Mouse (Mus musculus) heart, embryonic 11.5 days (tissue): ENCODE data around the gene Srpk3. TPM values are rescaled to one million over a fixed set of nuclear protein-coding genes. Genes with fewer than 3 reads are reported as not detected.
"Not testable (repeated sequence)": the region's sequence is repeated elsewhere in the genome, so short reads cannot be mapped to it uniquely, and the experiment has no call there.

Experiments used
- ATAC-seq: fragments of 200-750 bp; cut with Nextera tagmentation; replicated peaks from 2 replicates; pipeline ENCODE4 v1.8.0; 2017; ENCODE audit warnings: moderate library complexity; ENCODE audit not compliant: insufficient number of reproducible peaks, low FRiP score, low TSS enrichment
- H3K27ac ChIP-seq: fragments of 300-500 bp; sonication (generic); 2 replicates; pipeline ENCODE4 v1.5.1; 2014; ENCODE audit warnings: mild to moderate bottlenecking, low read depth, low read length
- H3K27me3 ChIP-seq: fragments of 300-500 bp; sonication (generic); 2 replicates; pipeline ENCODE4 v1.6.1; 2014; ENCODE audit warnings: mild to moderate bottlenecking, low read length, mixed read lengths; ENCODE audit not compliant: control insufficient read depth, insufficient read depth
- H3K36me3 ChIP-seq: fragments of 300-500 bp; sonication (generic); 2 replicates; pipeline ENCODE4 v1.6.1; 2014; ENCODE audit warnings: mild to moderate bottlenecking, low read length, moderate library complexity, mixed read lengths; ENCODE audit not compliant: control insufficient read depth, insufficient read depth
- H3K4me1 ChIP-seq: fragments of 300-500 bp; sonication (generic); 2 replicates; pipeline ENCODE4 v1.6.1; 2014; ENCODE audit warnings: low read length; ENCODE audit not compliant: control insufficient read depth, insufficient read depth
- H3K4me2 ChIP-seq: fragments of 300-500 bp; sonication (generic); 2 replicates; pipeline ENCODE4 v1.6.1; 2014; ENCODE audit warnings: mild to moderate bottlenecking, moderate library complexity
- H3K4me3 ChIP-seq: fragments of 300-500 bp; sonication (generic); 2 replicates; pipeline ENCODE4 v1.5.1; 2014; ENCODE audit warnings: low read depth, low read length
- H3K9ac ChIP-seq: fragments of 300-500 bp; sonication (generic); 2 replicates; pipeline ENCODE4 v1.6.1; 2014; ENCODE audit warnings: mild to moderate bottlenecking, low read depth, low read length, moderate library complexity
- H3K9me3 ChIP-seq: fragments of 300-500 bp; sonication (generic); replicated peaks from 2 replicates; pipeline ENCODE4 v1.6.1; 2016; ENCODE audit warnings: low read length; ENCODE audit not compliant: control insufficient read depth
- WGBS: fragments of 180-500 bp; shearing (Covaris S2); extraction: QIAGEN DNeasy Blood & Tissue Kit; methylation state at CpG from one replicate; pipeline ENCODE4 v1.1.7; 2014; ENCODE audit not compliant: insufficient replicate concordance; 5-methylcytosine and 5-hydroxymethylcytosine counted together
- polyA plus RNA-seq: library from polyadenylated mRNA; unstranded; fragments of >200 nt; fragmentation: Nextera tagmentation; extraction: Ambion mirVana; gene quantifications from 2 replicates; pipeline ENCODE4 v1.2.1, GENCODE M21; 2014

The Srpk3 gene
- polyA plus RNA-seq, result 52.6 and 57.9 TPM in 2 replicates

DNA sequence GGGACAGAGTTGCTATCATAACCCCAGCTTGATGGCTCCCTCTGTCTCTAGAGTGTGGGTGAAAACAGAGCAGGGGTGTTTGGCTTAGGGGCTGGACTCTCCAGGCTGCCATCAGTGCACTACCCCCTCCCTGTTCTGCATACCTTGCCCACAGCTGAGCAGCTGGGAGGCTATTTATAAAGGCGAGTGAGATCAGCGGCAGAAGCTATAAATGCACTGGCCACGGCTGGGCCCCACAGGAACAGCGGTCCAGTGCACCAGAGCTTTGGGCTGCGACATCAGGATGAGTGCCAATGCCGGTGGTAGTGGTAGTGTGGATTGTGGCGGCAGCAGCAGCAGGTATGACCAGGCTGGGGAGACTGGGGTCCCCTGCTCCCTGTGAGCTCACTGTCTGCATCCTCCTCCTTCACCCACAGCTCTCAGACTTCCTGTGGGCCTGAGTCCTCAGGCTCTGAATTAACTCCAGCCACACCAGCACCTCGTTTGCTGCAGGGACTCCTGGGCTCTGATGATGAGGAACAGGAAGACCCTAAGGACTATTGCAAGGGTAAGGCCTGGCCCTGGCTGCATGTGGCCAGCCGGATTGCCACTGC lies at the start of gene Srpk3:
TSS of gene Srpk3 (plus strand) at position 238 of the 593 bp plus-strand sequence.
- peak; percentile 51; the same call in 1 of the 2 replicates for ATAC-seq
- Histone ChIP-seq H3K9ac (peak within 1 kb of the TSS; percentile 69), H3K36me3 (no peaks in the 10 kb centered on the region), H3K27me3 (peaks cover 2% of the 10 kb centered on the region), H3K9me3 (no peaks in the 10 kb centered on the region), H3K27ac (peak within 1 kb of the TSS; percentile 85), H3K4me1 (no peaks in the 10 kb centered on the region), H3K4me2 (peak within 1 kb of the TSS; percentile 54), H3K4me3 (peak within 1 kb of the TSS; percentile 35)
- 34% methylated on average over 9 of the region's 9 CpGs for WGBS

DNA sequence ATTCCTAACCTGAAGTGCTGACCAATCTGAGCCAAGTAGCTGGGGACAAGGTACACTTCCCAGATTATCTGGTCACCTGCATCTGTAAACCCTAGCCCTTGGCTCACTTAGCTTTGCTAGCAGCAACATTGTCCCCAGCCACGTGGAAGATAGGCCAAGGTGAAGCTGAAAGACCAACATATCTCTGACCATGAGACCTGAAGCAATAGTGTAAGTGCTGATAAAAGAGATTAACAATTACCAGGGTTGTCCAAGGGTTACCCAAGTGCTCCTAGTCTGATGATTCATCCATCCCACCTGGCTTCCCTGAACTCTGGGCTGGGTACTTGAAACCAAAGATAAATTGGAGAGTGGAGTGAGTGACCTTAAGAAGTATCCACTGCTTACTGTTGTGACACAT lies 43.3 kb upstream of the Srpk3 start:
- Histone ChIP-seq H3K27ac (no peak overlapping the region), H3K36me3 (peaks cover 2% of the 10 kb centered on the region; the same call in 1 of the 2 replicates), H3K9ac (no peak overlapping the region), H3K4me3 (no peak overlapping the region), H3K4me1 (no peaks in the 10 kb centered on the region), H3K4me2 (no peak overlapping the region), H3K9me3 (no peaks in the 10 kb centered on the region), H3K27me3 (no peaks in the 10 kb centered on the region)
- 59% methylated on average over 1 of the region's 1 CpGs for WGBS
- ATAC-seq, result no peak

- no peak overlapping the region for H3K9ac ChIP-seq
- H3K4me2 ChIP-seq, result no peak overlapping the region
- no peak overlapping the region for H3K27ac ChIP-seq
- ATAC-seq, result no peak
- H3K36me3 ChIP-seq, result no peaks in the 10 kb centered on the region
- no peaks in the 10 kb centered on the region for H3K4me1 ChIP-seq
- H3K27me3 ChIP-seq, result no peaks in the 10 kb centered on the region; the same call in 1 of the 2 replicates
- no peak overlapping the region for H3K4me3 ChIP-seq
- no peaks in the 10 kb centered on the region for H3K9me3 ChIP-seq
- 41% methylated on average over 1 of the region's 1 CpGs for WGBS
These were observed 36.0 kb upstream of the Srpk3 start for GRCm38 (mm10) chrX:73738155-73738554.

DNA sequence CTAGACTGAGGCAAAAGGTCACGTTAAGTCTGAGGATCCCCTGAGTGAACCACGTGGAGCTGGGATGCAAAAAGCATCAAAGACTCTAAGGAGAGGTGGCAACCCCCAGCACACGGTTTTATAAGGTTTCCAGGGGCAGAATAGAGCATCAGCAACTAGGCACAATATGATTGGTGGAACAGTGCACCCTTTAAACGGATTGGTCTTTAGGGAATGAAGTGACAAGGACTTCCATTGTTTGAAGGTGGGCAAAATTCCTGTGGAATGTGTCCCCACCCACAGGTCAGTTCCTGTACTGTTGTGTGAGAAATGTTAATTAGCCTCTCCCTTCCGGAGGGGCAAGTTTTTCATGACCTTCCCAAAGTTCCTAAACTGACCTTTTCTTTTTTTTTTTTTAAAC lies 35.1 kb upstream of the Srpk3 start:
- Histone ChIP-seq H3K4me1 (no peaks in the 10 kb centered on the region), H3K27me3 (no peaks in the 10 kb centered on the region; the same call in 1 of the 2 replicates), H3K4me2 (no peak overlapping the region), H3K27ac (no peak overlapping the region), H3K9ac (no peak overlapping the region), H3K9me3 (no peaks in the 10 kb centered on the region), H3K4me3 (no peak overlapping the region), H3K36me3 (no peaks in the 10 kb centered on the region)
- WGBS, result 65% methylated on average over 5 of the region's 5 CpGs
- ATAC-seq, result no peak

DNA sequence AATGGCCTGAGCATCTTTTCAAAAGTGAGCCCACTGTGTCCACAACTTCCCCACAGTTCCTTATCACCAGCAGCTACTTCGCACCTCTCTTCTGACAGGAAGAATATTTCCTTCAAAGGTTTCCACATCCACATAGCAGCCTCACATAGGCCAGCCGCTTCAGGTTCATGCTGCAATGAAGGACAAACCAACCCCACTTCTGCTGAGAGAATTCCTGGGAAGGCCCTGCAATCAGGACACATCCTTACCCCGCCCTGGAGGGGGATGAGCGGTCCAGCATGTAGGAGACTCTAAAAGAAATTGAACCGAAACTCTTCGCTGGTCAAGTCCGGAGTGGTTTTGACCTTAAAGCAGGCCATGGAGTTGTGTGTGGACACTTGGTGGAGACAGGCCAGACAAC lies 34.4 kb upstream of the Srpk3 start:
- H3K9me3 ChIP-seq, H3K4me2 ChIP-seq, H3K36me3 ChIP-seq, H3K27ac ChIP-seq, H3K9ac ChIP-seq, H3K4me3 ChIP-seq, ATAC-seq, H3K27me3 ChIP-seq, H3K4me1 ChIP-seq: not testable (repeated sequence)
- WGBS, result 82% methylated on average over 7 of the region's 7 CpGs

DNA sequence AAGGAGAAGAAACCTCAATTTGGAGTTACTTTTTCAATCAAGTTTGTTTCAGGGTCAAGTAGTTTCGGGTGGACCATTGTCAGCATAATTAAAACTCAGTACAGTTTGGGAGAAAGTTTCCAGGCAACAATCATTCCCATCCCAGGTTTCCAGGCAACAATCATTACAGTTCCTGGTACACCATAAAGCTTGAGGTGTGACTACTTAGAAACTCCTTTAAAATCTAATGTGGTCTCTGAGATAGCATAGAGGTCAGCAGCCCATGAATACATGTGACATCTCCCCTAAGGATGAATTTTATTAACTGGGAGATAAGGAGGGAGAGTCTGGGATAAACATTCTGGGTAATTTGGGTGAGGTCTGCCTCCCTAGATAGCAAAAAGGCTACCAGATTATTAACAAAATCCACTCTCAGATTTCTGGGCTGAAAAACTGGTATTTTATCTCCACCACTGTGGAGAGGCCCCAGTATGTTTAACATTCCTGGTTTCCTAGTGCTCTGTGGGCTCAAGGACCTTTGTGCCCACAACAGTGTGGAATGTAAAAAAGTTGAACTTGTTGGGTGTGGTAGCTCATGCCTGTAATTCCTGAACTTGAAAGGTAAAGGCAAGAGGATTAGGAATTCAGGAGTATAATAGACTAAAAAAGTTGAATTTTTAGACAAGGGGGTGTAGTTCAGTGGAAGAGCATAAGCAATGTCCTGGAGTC lies 29.3 kb upstream of the Srpk3 start:
- H3K4me3 ChIP-seq, result no peak overlapping the region
- H3K9ac ChIP-seq, result no peak overlapping the region
- H3K27ac ChIP-seq, result no peak overlapping the region
- no peak overlapping the region for H3K4me2 ChIP-seq
- 54% methylated on average over 1 of the region's 1 CpGs for WGBS
- H3K36me3 ChIP-seq, result no peaks in the 10 kb centered on the region
- H3K4me1 ChIP-seq, result no peaks in the 10 kb centered on the region
- no peak for ATAC-seq
- H3K27me3 ChIP-seq, result no peaks in the 10 kb centered on the region
- no peaks in the 10 kb centered on the region for H3K9me3 ChIP-seq

DNA sequence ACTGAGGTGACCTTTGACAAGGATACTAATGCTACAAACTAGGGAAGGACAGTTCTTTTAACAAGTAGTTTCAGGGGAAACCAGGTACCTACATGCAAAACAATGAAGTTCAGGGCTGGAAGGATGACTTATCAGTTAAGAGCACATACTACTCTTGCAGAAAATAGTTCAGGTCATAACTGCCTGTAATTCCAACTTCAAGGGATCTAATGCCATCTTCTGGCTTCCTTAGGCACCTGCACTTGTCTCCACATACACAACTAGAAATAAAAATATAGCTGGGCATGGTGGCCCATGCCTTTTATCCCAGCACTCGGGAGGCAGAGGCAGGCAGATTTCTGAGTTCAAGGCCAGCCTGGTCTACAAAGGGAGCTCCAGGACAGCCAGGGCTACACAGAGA lies 25.2 kb upstream of the Srpk3 start:
- Histone ChIP-seq H3K4me3 (no peak overlapping the region), H3K9me3 (no peaks in the 10 kb centered on the region), H3K27me3 (no peaks in the 10 kb centered on the region), H3K4me1 (no peaks in the 10 kb centered on the region), H3K36me3 (no peaks in the 10 kb centered on the region), H3K9ac (no peak overlapping the region), H3K4me2 (no peak overlapping the region), H3K27ac (no peak overlapping the region)
- no peak for ATAC-seq
- 89% methylated on average over 1 of the region's 1 CpGs for WGBS

DNA sequence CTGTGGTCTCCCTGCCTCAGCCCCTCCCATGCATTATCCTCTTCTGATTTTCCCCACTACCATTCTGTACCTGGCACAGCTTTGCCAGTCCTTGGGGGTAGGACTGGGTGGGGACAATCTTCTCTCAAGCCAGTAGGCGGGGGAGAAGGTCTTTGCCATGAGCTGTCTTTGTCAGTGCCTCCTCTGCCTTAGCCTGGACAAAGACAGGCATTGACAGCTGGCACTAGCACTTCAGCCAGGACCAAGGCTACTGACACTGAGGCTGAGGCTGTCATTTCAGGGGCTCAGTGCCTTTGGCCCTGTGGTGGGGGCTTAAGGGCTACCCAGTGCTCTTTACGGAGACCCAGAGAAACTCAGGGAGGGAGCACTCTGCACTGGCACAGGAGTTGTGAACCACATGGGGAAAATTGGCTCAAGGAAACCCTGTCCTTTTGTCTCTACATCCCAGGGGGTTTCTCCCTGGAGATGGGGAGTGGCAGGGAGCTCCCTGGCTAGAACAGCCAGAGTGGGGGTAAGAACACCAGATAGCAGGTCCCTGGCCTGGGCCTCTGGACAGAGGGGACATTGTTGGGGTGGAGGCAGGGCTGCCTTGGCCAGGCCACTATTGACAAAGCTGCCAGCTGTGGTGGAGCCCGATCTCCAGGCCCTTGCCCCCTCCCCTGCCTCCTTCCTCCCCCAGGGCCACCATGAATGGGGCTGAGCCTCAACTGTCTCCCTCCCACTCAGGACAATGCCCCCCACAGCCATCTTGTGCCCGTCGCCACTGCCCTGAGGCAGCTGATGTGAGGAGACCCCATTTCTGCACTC lies 17.7 kb upstream of the Srpk3 start, which contains the start of gene Plxnb3:
TSS of gene Plxnb3 (plus strand) at position 757 of the 807 bp plus-strand sequence.
- Histone ChIP-seq H3K4me1 (no peaks in the 10 kb centered on the region), H3K27me3 (0 out of 2 replicates have a peak, but pooled peaks cover 2% of the 10 kb centered on the region), H3K9me3 (no peaks in the 10 kb centered on the region), H3K36me3 (no peaks in the 10 kb centered on the region), H3K9ac (no peak within 1 kb of the TSS), H3K4me3 (no peak within 1 kb of the TSS), H3K4me2 (no peak within 1 kb of the TSS), H3K27ac (no peak within 1 kb of the TSS)
- no peak for ATAC-seq
- 62% methylated on average over 5 of the region's 5 CpGs for WGBS
